Mouse (Mus musculus) adipocyte (in vitro differentiated cells): Measurements from ENCODE around the gene Cpxm2.

Source experiments
- DNase-seq: peaks from one replicate; pipeline ENCODE4 v3.0.0-alpha.2; 2016; ENCODE audit warnings: low spot score

Gene Cpxm2

DNA sequence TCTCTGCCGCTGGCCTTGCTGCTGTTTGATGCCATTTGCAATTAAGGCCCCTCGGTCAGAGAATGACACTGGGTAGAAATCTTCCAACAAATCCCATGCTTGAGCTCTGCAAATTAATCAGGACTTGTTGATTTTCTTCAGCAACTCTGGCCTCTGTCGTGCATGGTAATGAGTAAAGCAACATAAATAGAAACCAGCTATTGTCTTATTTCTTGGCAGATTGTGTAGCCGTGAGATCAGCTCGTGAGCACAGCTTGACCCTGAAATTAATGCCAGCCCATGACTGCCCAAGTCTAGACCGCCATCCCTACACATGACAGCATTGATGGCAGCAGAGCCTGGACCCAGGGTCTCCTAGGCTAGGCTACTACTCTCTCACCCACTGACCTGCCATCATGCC, 25.9 kb downstream of the Cpxm2 start:
- DNase-seq: no peak

DNA sequence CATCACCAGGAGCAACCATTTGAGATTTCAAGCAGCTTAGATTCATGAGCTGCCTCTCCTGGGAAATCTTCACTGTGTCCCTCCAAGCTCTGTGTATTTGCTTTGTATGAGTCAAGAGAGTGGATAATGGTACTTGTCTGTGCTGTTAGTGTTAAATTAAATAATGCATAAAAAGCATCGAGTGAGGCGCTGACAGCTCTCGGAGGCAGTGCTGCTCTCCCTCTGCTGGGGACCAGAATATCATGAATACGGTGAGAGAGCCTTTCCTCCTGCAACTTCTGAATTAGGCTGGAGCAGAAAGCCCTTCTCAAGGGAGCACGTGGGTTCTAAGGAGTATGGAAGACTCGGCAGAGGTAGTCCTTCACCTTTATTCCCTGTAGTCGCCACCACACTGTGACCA, 29.6 kb downstream of the Cpxm2 start:
- DNase-seq: no peak

DNA sequence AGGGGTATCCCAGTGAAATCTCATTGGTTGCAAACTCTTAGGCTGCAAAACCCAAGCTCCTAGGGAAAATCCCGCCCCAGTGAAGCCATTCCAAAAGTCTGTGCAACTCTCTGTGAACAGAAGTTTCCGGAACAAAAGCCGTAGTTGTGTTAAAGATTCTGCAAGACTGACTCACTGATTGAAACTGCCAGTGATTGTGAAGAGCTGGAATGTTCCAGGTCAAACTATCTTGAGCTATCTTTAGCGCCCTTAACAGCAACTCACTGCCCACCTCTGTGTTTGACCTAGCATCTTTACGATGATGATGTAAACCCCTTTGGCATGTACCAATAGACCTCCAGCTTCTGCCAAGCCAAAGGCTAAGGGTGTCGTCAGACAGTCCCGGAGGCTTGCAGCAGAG, 31.3 kb downstream of the Cpxm2 start:
- DNase-seq: peak; percentile 2

- DNase-seq: no peak
Measured at GRCm38 (mm10) chr7:132119817-132120216, 34.7 kb downstream of the Cpxm2 start.

DNA sequence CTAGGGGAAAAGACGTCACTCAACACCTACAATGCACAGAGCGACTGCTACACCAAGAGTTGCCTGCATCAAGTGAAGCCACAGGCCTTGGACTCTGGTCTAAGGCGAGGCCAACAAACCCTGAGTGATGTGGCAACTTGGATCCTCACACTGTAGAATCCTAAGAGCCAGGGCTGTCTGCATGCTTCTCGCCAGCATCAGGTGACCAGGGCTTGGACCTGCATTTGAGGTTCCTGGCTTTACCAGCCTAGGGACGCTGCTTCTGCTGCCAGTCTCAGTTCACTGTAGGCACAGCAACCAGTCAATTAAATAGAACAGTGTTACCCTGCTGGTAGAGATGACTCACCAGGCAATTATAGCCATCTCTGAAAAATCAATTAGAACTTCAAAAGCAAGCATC, 42.8 kb downstream of the Cpxm2 start:
- DNase-seq: no peak

DNA sequence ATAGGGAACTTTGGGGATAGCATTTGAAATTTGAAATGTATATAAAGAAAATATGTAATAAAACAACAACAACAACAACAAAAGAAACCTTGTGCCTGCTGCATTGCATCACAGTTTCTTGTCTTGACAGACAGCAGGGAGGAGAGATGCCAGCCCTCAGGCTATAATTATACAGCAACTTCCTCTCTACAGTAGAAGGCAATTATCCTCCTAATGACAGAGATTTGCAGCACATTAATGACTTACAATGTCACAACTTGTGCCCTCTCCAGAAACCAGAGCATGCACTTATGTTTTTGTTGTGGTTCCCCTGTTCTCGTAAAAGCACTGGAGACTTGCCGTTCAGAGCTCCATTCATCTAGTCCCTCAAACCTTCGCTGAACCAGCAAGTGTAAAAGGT, 44.2 kb downstream of the Cpxm2 start:
- DNase-seq: no peak

DNA sequence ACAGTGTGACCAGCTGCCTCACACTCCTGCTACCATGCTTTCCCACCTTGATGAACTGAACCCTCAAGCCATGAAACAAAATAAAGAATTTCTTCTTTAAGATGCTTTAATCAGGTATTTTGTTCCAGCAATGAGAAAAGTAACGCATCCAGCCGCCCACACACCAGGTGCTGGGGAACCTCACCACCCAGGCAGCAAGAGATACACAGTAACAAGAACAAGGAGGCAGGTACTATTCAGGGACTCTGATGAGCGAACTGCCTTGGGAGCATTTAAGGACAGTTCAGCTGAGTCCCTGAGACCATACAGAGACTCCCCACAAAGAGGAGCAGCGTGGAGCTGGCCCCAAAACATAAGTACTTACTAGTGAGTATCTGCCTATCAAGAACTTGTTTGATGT, 47.6 kb downstream of the Cpxm2 start:
- DNase-seq: no peak

DNA sequence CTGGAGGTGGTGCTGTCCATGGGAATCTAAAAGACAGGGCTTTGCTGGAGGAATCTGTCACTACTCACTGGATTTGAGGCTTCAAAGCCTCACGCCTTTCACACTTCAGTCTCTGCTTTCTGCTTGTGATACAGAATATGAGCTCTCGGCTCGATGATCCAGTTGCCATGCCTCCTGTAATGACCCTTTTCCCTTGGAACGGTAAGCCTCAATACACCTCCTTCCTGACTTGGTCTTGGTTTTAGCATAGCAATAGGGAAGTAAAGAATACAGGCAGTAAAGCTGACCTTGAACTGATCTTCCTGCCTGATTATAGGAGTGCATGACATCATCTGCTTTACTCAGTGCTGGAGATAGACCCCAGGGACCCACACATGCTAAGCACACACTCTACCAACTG, 49.2 kb downstream of the Cpxm2 start:
- DNase-seq: no peak

DNA sequence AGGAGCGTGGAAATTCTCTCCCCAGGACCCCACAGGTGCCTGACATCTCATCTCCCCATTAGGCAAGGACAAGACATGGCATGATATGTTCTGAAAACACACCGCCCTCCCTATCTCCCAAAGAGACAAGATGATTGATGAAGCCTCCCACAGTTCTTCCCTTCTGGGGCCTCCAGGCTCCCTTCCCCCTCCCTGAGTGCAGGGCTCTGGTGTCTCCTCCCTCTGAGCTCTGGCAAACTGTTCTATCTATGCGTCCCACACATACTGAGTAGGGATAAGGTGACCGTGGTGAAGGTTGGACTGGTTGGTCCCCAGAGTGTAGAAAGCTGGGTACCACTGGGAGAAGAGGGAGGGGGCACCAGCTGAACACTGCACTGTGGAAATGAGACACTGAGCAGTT, 56.1 kb downstream of the Cpxm2 start:
- DNase-seq: no peak

GRCm38 (mm10) chr7:132094666-132095065, 59.9 kb downstream of the Cpxm2 start:
- DNase-seq: no peak

GRCm38 (mm10) chr7:132091551-132091950, 63.0 kb downstream of the Cpxm2 start:
- no peak for DNase-seq

DNA sequence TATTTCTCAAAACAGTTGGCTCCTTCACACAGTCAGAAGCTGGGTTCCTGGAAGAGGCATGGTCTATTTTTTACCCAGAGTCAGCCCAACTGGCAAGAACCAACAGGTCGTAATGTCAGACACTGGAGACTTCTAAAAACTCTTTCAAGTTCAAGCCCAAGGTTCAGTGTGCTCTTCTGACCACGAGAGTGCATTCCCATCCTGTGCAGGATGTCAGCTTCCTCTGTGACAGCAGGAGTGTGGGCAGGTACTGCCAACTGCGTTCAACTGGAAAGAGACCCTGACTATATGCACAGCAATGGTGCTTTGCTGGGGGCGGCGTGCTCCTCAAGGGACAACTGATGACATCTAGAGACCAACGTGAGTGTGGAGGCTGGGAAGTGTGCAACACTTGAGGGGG, 65.9 kb downstream of the Cpxm2 start:
- no peak for DNase-seq

DNA sequence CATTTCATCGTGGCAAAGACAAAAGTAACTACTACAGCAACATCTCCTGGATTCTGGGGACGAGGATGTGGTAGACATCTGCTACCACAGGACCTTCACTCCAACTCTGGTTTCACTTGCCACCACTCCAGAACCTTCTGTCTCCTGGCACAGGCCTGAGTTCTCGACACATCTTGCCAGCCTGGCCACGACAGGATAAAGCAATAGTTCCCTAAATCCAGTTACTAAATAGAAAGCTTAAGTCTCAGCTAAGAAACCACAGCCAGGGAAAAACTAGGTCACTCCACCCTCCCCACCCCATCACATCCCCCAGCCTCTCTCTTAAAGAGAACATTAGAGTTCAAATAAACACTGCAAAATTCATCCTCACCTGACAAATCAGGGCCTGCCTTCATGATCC, 66.4 kb downstream of the Cpxm2 start:
- no peak for DNase-seq

GRCm38 (mm10) chr7:132075825-132076224, 78.7 kb downstream of the Cpxm2 start:
- DNase-seq: no peak

DNA sequence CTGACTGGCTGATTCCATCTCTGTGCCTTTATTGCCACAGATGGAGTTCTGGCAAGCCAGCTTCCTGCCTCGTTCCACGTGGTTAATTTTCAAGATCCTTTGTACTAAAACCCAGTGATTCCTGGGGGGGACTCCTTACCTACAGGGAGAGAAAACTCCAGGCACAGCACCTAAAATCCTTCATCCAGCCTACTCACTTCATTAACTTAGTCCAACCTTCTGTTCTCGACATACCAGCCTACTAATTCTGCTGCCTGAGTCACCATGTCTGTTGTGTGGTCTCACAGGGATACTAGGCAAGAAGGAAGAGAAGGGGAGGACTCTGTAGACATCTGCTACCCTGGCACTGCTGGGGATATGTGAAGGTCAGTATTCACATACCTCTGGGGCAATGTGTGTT, 80.0 kb downstream of the Cpxm2 start:
- DNase-seq: no peak

DNA sequence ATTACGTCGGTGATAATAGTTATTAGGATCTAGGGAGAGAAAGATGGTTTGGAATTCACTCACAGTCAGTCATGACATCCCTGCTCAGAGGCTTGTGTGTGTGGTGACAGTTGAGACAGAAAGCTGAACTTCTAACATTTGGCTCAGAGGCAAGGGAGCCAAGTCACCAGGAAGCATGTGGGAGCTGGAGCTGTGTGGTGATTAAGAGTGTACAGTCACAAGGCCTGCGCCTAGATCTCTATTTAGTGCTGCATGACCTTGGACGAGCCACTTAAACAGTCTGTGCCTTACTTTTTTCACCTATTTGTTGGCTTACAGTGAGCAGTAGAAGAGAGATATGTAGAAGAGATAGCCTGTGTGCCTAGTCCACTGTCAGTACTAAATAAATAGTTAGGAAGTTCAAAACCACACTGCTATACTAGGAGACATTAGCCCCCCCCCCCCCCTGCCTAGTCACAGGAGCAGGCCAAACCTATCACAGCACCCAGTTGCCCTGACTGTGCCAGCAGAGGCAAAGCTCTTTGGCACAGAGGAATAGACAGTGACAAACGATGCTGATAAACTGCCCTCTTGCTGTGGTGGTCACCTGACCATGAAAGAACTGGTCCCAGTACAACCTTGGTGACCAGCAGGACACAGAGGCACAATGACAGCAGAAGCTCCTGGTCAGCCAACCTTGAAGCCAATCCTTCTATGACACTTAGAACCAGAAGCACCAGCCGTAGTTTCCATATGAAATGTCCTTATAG, 83.5 kb downstream of the Cpxm2 start:
- DNase-seq: no peak

- DNase-seq: no peak
Measured at GRCm38 (mm10) chr7:132067951-132068350, 86.6 kb downstream of the Cpxm2 start.

DNA sequence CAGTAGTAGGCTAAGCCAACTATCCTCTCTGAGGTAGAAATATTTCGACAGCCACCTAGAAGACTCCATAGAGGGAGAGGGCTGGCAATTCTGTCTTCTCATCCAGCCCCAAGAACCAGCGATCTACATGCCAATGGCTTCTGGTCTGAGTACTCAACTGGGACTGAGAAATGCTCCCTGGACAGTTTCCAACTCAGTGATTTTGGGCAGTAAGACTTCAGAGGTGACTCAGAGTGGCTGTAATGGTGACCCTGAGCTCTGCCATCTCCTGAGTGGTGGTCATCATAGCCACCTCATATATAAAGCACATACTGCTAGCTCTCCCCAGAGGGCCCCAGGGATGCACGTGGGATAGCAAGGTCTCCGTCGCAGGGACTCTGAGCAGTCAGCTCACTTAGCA, 87.0 kb downstream of the Cpxm2 start:
- no peak for DNase-seq

DNA sequence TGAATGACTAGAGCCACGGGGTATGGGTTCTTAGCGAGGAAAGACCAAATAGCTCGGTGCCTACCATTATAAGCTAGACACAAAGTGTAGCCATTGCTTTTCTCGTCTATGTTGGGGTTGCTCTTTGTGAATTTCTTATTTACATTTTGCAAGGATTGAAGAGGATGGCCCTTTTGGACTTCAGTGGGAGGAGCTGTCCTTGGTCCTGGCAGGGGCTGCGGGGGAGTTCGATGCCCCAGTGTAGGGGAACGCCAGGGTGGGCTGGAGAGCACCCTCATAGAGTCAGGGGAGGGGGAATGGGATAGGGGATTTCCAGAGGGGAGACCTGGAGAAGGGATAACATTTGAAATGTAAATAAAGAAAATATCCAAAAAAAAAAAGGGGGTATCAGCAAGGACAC, 94.4 kb downstream of the Cpxm2 start:
- DNase-seq: no peak

GRCm38 (mm10) chr7:132056565-132056964, 98.0 kb downstream of the Cpxm2 start:
- DNase-seq: no peak

GRCm38 (mm10) chr7:132046662-132047061, 107.9 kb downstream of the Cpxm2 start:
- no peak for DNase-seq

- no peak for DNase-seq
Measured at GRCm38 (mm10) chr7:132031940-132032531, 122.5 kb downstream of the Cpxm2 start.

GRCm38 (mm10) chr7:132026671-132027070, 127.9 kb downstream of the Cpxm2 start:
- DNase-seq: no peak

DNA sequence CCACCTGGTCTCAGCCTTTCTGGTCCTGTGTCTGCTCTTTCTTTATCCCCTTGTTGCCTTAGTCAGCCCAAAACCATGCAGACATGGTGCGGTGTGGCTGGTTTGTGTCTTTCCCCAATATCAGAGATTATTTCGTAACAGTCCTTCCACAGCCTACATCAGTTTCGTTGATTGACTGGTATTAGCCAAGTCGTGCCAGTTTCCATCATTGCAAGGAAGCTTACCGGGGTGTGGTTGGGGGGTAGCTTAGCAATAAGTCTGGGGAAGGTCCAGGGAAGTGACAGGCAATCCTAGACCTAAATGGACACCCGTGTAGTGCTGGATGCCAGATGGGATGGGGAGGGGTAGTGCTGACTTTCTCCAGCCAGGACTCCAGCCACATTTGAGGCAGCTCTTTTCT, 128.9 kb downstream of the Cpxm2 start:
- no peak for DNase-seq
